Mouse (Mus musculus): Measurements from ENCODE around the gene Ergic1.

Ergic1 gene

DNA sequence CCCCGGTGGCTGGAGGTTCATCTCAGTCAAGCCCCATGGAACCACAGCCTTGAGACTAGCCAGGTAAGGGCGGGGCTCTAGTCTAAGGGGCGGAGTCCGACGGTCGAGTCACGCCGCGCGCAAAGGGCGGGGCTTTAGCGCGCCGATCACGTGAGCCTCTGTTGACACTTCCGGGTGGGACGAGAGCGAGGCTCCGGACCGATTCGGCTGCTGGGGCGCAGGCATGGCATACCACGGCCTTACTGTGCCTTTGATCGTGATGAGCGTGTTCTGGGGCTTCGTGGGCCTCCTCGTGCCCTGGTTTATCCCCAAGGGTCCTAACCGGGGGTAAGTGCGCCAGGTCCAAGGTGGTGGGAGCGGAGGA lies 114.9 kb downstream of the Ergic1 start:
- DNase-seq, result peak; percentile 91

- no peak for DNase-seq
Observed at GRCm38 (mm10) chr17:26676616-26677376, 115.5 kb downstream of the Ergic1 start.

DNA sequence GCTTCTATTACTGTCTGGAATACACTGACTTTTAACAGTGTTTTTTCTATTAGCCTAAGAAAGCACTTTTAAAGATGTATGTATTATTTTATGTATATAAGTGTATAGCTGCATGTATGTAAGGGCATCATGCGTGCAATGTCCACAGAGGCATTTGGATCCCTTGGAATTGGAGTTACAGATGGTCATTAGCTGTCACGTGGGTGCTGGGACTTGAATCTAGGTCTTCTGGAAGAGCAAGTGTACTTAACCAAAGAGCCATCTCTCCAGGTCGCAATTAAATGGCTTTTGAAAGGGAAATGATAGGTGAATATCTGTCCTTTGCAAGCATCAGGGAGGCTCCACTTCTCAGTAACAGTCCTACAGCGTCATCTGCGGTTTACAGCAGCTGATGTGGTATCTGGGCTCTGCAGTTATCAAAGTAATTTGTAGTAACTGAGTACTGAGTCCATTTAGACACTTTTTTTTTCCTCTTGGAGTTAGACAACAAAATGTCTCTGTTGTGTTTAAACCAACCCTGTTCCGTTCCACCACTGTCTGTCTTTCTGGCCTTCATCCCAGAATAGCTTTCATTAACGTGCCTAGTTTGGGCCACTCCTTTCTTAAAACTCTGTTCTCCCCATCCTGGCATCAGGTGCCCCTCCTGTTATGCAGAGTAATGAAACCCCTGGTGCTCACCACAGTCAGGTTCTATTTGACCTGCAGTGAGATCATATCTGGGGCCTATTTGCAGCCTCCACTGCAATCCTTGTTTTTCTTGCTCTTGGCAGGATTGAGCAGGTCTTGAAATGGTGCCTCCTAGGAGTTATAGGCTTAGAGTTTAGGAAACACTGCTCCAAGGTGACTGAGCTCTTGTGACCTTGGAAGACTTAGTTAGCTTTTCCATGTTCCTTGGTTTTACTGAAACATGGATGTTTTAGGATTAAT lies 116.7 kb downstream of the Ergic1 start:
- DNase-seq, result no peak

DNA sequence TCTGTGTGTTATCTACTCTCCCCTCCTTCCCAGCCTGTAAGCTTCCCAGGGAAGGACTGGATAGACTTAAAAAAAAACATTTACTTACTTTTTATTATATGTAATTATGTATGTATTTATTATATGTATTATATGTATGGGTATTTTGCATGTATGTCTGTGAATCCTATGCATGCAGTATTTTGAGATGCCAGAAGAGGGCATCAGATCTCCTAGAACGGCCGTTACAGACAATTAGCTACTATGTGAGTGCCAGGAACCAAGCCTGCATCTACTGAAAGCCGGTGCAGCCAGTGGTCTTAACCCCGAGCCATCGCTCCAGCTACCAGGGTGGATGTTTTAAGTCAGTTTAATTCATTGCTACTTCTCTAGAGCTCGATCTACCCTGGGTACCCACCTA lies 120.0 kb downstream of the Ergic1 start:
- no peak for DNase-seq

DNA sequence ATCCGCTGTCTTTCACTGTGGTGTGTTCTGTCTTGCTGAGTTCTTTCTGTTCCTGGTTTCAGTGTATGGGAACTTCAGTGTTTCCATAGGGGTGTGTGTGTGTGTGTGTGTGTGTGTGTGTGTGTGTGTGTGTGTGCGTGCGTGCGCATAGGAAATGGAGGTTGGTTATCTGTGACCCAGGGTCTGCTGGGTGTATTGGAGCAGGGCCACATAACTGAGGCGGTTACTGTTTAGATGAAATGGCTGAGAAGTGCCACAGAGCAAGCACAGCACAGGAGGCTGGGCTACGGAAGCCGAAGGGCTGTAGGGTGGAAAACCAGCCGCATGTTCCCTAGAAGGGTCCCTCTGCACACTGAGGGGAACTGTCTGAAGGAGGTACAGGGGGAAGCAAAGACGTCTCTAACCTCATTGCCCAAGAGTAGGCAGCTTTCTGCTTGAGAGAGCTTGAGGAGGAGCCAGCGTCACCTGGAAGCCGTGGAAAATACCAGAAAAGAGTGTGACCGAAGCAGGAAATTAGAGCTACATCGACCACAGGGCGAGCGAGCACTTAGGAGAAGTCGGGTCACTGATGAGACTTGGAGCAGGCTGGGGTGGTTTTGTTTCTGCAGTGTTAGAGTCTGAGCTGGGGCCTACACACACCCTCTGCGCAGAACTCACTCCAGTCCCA lies 125.2 kb downstream of the Ergic1 start:
- no peak for DNase-seq

DNA sequence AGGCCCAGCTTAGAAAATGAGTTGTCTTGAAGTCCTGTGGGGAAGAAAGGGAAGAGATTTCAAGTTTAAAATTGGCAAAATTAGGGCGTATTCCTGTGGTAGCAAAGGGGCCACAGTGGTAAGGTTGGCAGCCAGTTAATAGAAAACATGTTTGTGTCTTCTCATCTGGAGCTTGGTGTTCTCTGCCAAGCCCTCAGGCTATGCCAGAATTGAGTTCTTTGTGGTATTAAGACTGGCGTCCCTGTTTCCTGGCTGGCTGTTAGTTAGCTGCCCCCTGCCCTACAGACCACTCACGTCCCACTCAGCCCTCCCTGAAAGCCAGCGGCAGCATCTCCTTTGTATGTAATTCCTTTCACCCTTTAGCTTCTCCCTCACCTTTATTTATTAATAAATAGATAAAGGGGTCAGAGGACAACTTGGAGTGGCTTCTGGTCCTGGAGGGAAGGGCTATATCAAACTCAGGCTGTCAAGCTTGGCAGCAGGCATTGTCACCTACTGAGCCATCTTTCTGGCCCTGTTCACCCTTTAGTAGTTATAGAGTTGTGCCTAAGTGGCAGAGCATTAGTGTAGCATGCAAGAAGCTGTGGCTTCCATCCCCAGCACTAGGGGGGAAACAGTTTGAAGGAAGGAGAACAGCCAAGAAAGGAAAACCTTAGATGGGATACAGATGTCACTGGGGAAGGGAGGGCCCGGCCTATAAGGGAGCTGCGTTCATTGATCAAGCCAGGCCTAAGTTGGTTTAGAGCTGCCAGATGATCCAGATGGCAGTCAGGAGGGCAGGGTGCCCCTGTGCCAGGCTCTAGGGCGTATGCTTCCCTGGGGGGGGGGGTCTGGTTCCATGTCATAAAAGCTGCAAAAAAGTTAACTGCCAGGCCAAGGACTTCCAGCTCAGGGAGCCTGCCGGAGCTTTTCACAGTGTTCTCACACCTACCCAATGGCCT lies 127.8 kb downstream of the Ergic1 start:
- DNase-seq, result no peak

- DNase-seq, result no peak
Observed at GRCm38 (mm10) chr17:26689810-26690209, 128.5 kb downstream of the Ergic1 start.

DNA sequence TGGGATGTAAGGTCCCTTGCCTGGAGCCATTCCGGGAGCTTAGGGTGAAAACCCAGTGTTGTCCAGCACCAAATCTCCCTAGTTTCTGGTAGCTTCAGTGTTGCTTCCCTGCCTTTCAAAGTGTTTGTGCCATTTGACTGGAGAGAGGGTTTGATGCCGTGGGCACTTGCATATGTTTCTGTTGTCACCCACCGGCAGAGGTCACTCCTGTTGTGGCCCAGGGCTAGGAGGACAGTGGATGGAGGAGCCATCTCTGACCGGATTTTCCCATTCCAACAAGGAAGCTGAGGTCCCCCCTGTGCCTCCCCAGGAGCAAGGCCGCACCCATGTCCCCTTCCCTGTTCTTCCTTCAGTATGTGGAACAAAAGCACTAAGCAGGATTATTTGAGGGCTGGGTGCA lies 128.9 kb downstream of the Ergic1 start:
- no peak for DNase-seq

GRCm38 (mm10) chr17:26691110-26691509 lies 129.8 kb downstream of the Ergic1 start:
- DNase-seq, result no peak

GRCm38 (mm10) chr17:26693424-26693823 lies 132.1 kb downstream of the Ergic1 start:
- peak; percentile 66 for DNase-seq

GRCm38 (mm10) chr17:26694171-26694570 lies 132.9 kb downstream of the Ergic1 start:
- no peak for DNase-seq

- no peak for DNase-seq
Observed at GRCm38 (mm10) chr17:26695193-26695592, 133.9 kb downstream of the Ergic1 start.

- no peak for DNase-seq
Observed at GRCm38 (mm10) chr17:26698846-26699245, 137.6 kb downstream of the Ergic1 start.

- no peak for DNase-seq
Observed at GRCm38 (mm10) chr17:26699819-26700616, 138.7 kb downstream of the Ergic1 start.

- no peak for DNase-seq
Observed at GRCm38 (mm10) chr17:26701565-26701964, 140.3 kb downstream of the Ergic1 start.

DNA sequence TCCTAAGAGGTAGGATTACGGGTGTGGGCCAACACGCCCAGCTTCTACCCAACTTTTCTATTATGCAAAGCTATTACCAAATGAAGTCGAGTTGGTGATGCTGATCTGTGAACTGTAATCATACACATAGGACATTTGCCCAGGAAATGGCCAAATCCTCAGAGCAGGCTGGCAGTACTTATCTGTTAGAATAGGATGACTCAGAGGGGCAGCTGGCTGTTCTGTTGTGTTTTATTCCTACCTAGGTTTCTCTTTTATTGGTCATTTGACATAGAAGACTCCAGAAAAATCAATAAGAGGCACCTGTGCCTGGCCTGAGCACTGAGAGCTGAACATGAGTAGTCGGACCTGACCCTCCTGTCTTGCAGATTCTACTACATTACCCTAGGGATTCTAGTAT lies 141.3 kb downstream of the Ergic1 start:
- DNase-seq, result no peak

GRCm38 (mm10) chr17:26703671-26704070 lies 142.4 kb downstream of the Ergic1 start:
- DNase-seq, result peak; percentile 62

- no peak for DNase-seq
Observed at GRCm38 (mm10) chr17:26705463-26706359, 144.4 kb downstream of the Ergic1 start.

All from cerebellum, adult 8-10 months (tissue).